Mouse (Mus musculus) bone marrow, adult 2 months (tissue): ENCODE measurements around the gene Fmnl3. TPM values are rescaled to one million over a fixed set of nuclear protein-coding genes. Genes with fewer than 3 reads are reported as not detected.

Experiments used
- H3K27ac ChIP-seq: fragments of 200-500 bp; 2 replicates; pipeline ENCODE4 v1.5.1; 2012; ENCODE audit warnings: low read depth, mild to moderate bottlenecking, control low read depth, inconsistent platforms, low read length; ENCODE audit not compliant: control insufficient read depth, poor library complexity, insufficient read depth
- H3K4me1 ChIP-seq: fragments of 200-500 bp; 2 replicates; pipeline ENCODE4 v1.6.1; 2011; ENCODE audit warnings: low read length; ENCODE audit not compliant: control insufficient read depth, insufficient read depth
- H3K4me3 ChIP-seq: fragments of 200-500 bp; replicated peaks from 2 replicates; pipeline ENCODE3; 2011; ENCODE audit warnings: mild to moderate bottlenecking, low read depth, low read length, control low read depth; ENCODE audit not compliant: control insufficient read depth
- CTCF ChIP-seq: fragments of 200-500 bp; IDR thresholded peaks from 2 replicates; pipeline ENCODE4 v1.5.1; 2011; ENCODE audit warnings: low read length, control low read depth; ENCODE audit not compliant: control insufficient read depth, insufficient read depth
- POLR2A ChIP-seq: fragments of 200-500 bp; IDR thresholded peaks from 2 replicates; pipeline ENCODE4 v1.6.1; 2011; ENCODE audit warnings: low read depth, mild to moderate bottlenecking, control low read depth, low read length, borderline replicate concordance; ENCODE audit not compliant: control insufficient read depth
- WGBS: fragments of 180-500 bp; shearing (Covaris S2); methylation state at CpG from one replicate; pipeline ENCODE4 v1.1.7; 2018; 5-methylcytosine and 5-hydroxymethylcytosine counted together
- polyA plus RNA-seq: library from polyadenylated mRNA; stranded (reverse); fragments of >200 nt; gene quantifications from 2 replicates; pipeline ENCODE4 v1.2.4, GENCODE M21; 2011; ENCODE audit warnings: low replicate concordance; ENCODE audit not compliant: missing spikeins, insufficient read depth, insufficient read length

Fmnl3 gene
- polyA plus RNA-seq, 1 experiment, result 17.7 TPM

DNA sequence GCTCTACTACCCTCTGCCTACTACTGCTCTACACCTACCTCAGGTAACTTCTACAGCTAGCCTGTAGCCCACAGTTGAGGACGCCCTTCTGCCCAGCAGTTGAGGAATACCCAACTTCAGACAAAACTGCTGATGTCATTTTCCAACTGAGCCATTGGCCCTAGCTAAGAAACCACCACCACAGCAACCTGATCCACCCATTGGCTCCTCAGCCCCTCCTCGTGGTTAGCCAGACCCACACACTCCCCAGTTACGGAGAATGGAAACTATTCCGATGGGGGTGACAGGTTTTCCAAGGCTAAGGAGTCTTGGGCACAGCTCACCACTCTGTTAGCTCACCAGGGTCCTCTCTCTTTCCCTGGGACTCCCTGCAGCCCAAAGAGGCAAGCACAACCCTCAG, 25.3 kb downstream of the Fmnl3 start:
- 28% methylated on average over 4 of the region's 4 CpGs for WGBS
- TF ChIP-seq CTCF (no peak), POLR2A (no peak)
- Histone ChIP-seq H3K27ac (no peak overlapping the region), H3K4me1 (peaks cover 14% of the 10 kb centered on the region), H3K4me3 (no peak overlapping the region)

DNA sequence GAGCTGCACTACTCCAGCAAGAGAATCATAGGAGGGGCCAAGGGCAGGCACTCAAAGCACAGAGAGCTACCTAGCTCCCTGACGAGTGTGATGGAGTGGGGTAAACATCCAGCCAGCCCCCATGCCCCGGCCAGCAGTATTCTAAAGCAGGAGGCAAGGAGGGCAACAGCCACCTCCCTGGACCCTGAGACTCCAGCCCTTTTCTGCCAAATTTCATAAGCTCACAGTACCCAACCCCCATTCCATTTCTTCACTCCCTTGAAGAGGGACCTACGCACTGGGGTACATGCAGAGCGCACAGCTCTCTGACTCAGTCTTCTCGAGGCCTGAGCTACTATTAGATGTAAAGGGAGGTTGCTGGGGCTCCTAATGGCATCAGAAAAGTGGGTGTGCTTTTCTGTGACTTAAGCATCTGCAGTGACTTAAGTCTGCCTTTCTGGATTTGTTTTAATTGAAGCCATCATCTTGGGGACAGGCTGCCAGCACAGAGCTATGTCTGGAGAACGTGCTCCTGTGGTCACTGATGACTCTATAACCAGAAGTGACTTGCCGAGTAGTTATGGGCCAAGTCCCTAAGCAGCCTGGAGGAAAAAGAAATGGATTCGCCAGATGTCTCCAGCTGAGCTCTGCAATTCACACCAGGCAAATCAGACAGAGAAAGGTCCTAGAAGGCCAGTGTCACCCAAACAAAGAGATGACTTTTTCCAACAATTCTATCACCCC, 26.0 kb downstream of the Fmnl3 start:
- WGBS, result 63% methylated on average over 8 of the region's 8 CpGs
- H3K4me3 ChIP-seq, result no peak overlapping the region
- TF ChIP-seq CTCF, result no peak
- TF ChIP-seq POLR2A, result no peak
- H3K27ac ChIP-seq, result no peak overlapping the region
- peaks cover 15% of the 10 kb centered on the region for H3K4me1 ChIP-seq

DNA sequence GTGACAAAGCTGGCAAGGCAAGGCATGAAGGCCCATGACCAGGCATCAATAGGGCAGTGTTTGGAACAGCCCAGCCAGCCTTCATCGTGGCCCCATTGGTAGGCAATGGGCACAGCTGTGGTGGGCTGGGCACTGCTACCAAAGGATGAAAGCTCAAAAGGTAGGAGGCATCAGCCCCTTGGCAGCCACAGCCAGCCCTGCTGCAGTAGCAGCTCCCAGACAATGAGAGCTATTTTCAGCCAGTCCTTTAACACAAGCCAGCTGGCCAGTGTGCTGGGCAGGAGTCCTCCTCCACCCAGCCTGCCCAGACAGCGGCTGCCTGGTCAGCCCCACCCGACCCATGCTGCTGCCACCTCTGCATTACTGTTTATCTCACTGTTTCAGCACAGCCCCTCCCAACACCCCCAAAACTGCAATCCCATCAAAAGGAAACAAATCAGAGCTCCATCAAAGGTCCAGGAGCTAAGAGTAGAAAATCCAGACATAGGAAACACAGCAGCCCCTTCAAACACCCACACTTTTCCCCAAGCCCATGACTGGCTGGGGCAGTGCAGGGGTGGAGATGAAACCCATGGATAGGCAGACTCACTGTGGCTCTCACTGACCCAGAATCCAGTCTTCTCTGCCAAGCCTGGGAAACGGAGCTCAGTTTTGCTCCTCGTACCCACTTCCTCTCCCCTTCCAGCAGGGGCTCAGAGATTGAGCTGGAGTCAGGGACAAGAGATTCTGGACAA, 26.7 kb downstream of the Fmnl3 start:
- TF ChIP-seq POLR2A (no peak), CTCF (no peak)
- Histone ChIP-seq H3K4me3 (no peak overlapping the region), H3K27ac (no peak overlapping the region), H3K4me1 (peaks cover 16% of the 10 kb centered on the region)
- WGBS, result 54% methylated on average over 5 of the region's 5 CpGs

DNA sequence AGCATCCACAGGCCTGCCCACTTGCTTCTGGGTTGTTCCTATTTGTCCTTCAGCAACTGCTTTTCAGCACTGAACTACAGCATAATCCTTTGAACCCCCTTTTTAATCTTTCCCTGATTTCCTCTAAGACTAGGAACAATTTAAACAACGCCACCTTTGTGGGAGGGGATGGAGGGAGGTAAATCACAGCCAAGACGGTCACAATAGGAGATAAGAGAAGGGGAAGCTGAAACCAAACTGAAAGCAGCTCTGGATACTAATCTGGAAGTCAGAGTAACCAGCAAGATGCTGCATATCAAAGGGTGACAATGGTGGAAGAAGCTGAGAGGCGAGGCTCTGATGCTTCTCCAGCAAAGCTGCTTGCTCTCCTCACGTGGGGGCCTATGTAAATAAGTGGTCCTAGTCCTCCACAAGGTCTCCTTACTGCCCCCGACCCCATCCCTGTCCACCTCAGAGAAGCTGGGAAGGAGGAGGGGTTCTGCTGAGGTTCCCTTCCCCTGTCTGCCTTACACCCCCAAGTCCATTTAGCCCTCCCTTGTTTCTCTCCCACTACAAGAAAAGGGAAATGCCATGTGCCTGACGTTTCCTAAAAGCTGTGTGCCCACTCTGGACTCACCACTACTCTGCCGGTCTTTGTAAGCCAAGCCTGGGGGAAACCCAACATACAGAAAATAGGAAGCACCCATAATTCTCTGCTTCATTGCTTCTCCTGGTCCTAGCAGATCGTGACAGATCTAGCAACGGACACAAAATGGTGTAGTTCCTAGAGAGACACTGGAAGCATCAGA, 27.9 kb downstream of the Fmnl3 start:
- Histone ChIP-seq H3K4me3 (no peak overlapping the region), H3K27ac (peak overlapping the region; percentile 51), H3K4me1 (peaks cover 16% of the 10 kb centered on the region)
- no peak for TF ChIP-seq CTCF
- 11% methylated on average over 9 of the region's 9 CpGs for WGBS

DNA sequence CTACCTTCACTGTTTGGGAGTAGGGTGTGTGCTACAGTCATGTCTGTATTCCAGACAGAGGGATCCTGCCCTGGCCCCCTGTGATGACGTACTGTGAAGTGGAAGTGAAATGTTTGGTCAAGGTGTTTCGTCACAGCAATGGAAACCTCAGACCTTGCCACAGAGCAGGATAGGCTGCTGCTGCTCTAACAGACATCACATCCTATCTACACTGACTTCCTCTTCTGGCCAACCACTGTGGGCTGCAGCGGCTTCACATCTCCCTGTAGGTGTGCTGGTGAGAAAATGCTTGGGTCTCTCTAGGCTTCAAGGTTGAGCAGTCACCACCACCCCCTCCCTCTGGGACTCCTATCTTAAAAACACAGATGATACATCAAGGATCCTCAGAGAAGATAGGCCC, 29.2 kb downstream of the Fmnl3 start:
- Histone ChIP-seq H3K4me3 (no peak overlapping the region), H3K4me1 (peaks cover 22% of the 10 kb centered on the region), H3K27ac (peak overlapping the region; percentile 51)
- WGBS, result 4% methylated on average over 3 of the region's 3 CpGs
- TF ChIP-seq POLR2A, result no peak
- TF ChIP-seq CTCF, result no peak

DNA sequence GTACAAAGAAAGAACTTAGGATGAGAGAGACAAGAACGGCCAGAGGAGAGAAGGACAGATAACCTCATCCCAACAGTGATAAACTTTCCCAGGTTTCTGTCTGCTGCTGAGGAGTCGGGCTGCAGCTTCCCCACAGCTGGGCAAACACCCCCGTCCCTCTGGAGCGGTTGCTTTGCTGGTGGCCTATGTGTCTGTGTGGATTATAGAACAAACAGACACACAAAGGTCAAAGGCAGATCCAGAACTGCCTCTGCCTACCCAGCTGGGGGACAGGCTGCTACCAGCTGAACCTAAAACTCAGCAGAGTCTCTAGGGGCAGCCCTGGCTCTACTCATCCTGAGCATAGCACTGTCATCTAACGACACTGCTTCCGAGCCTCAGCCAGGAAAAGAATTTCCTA, 30.6 kb downstream of the Fmnl3 start:
- no peak for TF ChIP-seq CTCF
- TF ChIP-seq POLR2A, result no peak
- Histone ChIP-seq H3K4me1 (peaks cover 24% of the 10 kb centered on the region), H3K27ac (no peak overlapping the region), H3K4me3 (no peak overlapping the region)
- 64% methylated on average over 6 of the region's 6 CpGs for WGBS

DNA sequence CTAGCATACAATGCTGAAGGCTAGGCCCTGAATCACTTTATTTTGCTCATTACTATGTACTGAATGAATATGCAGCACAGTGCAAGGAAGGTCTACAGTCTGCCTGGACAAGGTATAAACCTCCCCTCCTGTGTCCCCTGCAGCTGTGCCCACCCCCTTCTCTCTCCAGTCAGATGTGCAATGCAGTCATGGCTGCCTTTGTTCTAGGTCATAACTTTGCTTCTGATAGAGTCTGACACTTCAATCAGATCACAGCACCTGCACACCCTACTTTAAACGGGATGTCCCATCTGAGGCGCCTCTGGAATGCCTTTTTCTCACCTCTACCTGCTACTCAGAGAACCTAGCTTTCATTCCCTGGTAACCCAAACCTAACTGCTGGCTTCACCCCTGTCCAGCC, 31.4 kb downstream of the Fmnl3 start:
- no peak for TF ChIP-seq POLR2A
- TF ChIP-seq CTCF, result no peak
- H3K27ac ChIP-seq, result no peak overlapping the region
- no peak overlapping the region for H3K4me3 ChIP-seq
- H3K4me1 ChIP-seq, result peaks cover 24% of the 10 kb centered on the region
- WGBS, result 80% methylated on average over 2 of the region's 2 CpGs

DNA sequence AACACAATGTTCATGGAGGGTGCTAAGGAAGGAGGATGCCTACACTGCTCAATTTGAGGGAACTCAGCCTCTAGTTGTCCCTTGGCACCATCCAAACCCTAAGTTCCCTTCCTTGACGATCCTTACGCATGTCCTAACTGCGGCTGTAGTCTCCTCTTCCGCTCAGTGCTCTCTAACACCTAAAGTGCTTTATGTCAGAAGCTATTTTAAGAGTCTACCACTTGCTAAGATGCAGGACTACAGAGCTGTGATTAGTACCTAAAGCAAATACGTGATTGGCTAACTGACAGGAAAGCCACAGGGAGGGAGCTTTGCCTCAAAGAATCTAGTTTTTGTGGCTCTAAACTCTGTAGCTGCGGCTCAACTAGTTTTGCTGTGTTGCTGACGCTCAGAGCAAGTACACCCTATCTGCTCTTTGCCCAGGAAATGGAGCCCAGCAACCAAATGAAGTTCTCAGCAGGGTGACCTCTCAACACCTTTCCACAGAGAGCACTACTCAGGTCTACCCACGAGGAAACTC, 34.4 kb downstream of the Fmnl3 start:
- Histone ChIP-seq H3K4me1 (peaks cover 33% of the 10 kb centered on the region), H3K27ac (no peak overlapping the region), H3K4me3 (no peak overlapping the region)
- TF ChIP-seq CTCF (no peak), POLR2A (no peak)
- WGBS, result 52% methylated on average over 8 of the region's 8 CpGs
